Mouse (Mus musculus) cerebellum, adult 2 months (tissue): ENCODE results near the gene Cd99l2.

Experiments
- CTCF ChIP-seq: fragments of 200-500 bp; IDR thresholded peaks from 2 replicates; pipeline ENCODE4 v1.5.1; 2011; ENCODE audit warnings: low read depth, mild to moderate bottlenecking, control low read depth, low read length, moderate library complexity, borderline replicate concordance; ENCODE audit not compliant: insufficient read depth
- POLR2A ChIP-seq: fragments of 200-500 bp; IDR thresholded peaks from 2 replicates; pipeline ENCODE4 v1.6.1; 2011; ENCODE audit warnings: low read length, control low read depth, borderline replicate concordance; ENCODE audit not compliant: insufficient read depth

DNA sequence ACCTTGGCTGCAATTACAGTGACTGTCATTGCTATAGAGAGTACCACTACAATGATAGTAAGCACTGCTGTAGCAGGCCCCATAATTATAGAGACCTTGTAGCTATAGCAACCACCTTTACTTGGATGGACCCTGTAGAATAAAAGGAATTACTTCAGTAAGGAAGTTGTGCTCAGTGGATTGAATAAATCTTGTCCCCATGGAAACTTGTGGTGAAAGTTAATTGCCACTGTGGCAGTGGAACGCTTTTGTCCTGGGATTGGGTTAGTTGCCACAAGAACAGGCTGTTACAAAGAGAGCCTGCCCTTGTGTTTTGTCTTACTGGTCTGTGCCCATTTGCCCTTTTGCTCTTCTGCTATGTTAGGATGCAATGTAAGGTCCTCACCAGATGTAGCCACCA, 58.2 kb downstream of the Cd99l2 start:
- no peak for TF ChIP-seq CTCF
- TF ChIP-seq POLR2A: no peak
